Mouse (Mus musculus) limb, embryonic 15.5 days (tissue): Measurements from ENCODE around the gene Clca4a. TPM values are rescaled to one million over a fixed set of nuclear protein-coding genes. Genes with fewer than 3 reads are reported as not detected.

Source experiments
- ATAC-seq: fragments of 200-750 bp; cut with Nextera tagmentation; 2 replicates; pipeline ENCODE4 v1.8.0; 2017; ENCODE audit warnings: low read depth, moderate TSS enrichment; ENCODE audit not compliant: insufficient number of reproducible peaks, low FRiP score, low TSS enrichment
- H3K27ac ChIP-seq: fragments of 300-500 bp; sonication (generic); 2 replicates; pipeline ENCODE4 v1.5.1; 2015; ENCODE audit warnings: moderate library complexity, mild to moderate bottlenecking, inconsistent platforms
- H3K27me3 ChIP-seq: fragments of 300-500 bp; sonication (generic); 2 replicates; pipeline ENCODE4 v1.6.1; 2015; ENCODE audit warnings: inconsistent platforms
- H3K36me3 ChIP-seq: fragments of 300-500 bp; sonication (generic); 2 replicates; pipeline ENCODE4 v1.6.1; 2015; ENCODE audit warnings: inconsistent platforms
- H3K4me1 ChIP-seq: fragments of 300-500 bp; sonication (generic); 2 replicates; pipeline ENCODE4 v1.6.1; 2015; ENCODE audit warnings: inconsistent platforms
- H3K4me2 ChIP-seq: fragments of 300-500 bp; sonication (generic); 2 replicates; pipeline ENCODE4 v1.6.1; 2015; ENCODE audit warnings: mild to moderate bottlenecking, inconsistent platforms
- H3K4me3 ChIP-seq: fragments of 300-500 bp; sonication (generic); 2 replicates; pipeline ENCODE4 v1.5.1; 2015; ENCODE audit warnings: mild to moderate bottlenecking, inconsistent platforms
- H3K9ac ChIP-seq: fragments of 300-500 bp; sonication (generic); 2 replicates; pipeline ENCODE4 v1.6.1; 2015; ENCODE audit warnings: inconsistent platforms
- H3K9me3 ChIP-seq: fragments of 300-500 bp; sonication (generic); 2 replicates; pipeline ENCODE4 v1.6.1; 2016; ENCODE audit warnings: inconsistent platforms
- WGBS: fragments of 180-500 bp; shearing (Covaris S2); methylation state at CpG from one replicate; pipeline ENCODE4 v1.1.7; 2015; 5-methylcytosine and 5-hydroxymethylcytosine counted together
- polyA plus RNA-seq: library from polyadenylated mRNA; unstranded; fragments of >200 nt; fragmentation: Nextera tagmentation; extraction: Ambion mirVana; gene quantifications from 2 replicates; pipeline ENCODE4 v1.2.1, GENCODE M21; 2015

Clca4a gene
- 0.05 TPM in 1 of 2 replicates, not detected in the other for polyA plus RNA-seq

GRCm38 (mm10) chr3:144974945-144975344, at the start of gene Clca4a:
Clca4a (minus strand) TSS chr3:144975045.
- no peak within 1 kb of the TSS for H3K9ac ChIP-seq
- H3K4me3 ChIP-seq = no peak within 1 kb of the TSS
- H3K27ac ChIP-seq = no peak within 1 kb of the TSS
- no peak for ATAC-seq
- H3K4me2 ChIP-seq = no peak within 1 kb of the TSS
- H3K4me1 ChIP-seq = no peaks in the 10 kb centered on the region
- H3K27me3 ChIP-seq = no peaks in the 10 kb centered on the region
- no peaks in the 10 kb centered on the region for H3K9me3 ChIP-seq
- no peaks in the 10 kb centered on the region for H3K36me3 ChIP-seq

- no peaks in the 10 kb centered on the region for H3K9me3 ChIP-seq
- H3K9ac ChIP-seq = no peak overlapping the region
- H3K36me3 ChIP-seq = no peaks in the 10 kb centered on the region
- no peaks in the 10 kb centered on the region for H3K27me3 ChIP-seq
- H3K27ac ChIP-seq = no peak overlapping the region
- H3K4me3 ChIP-seq = no peak overlapping the region
- 73% methylated on average over 3 of the region's 3 CpGs for WGBS
- H3K4me1 ChIP-seq = no peaks in the 10 kb centered on the region
- H3K4me2 ChIP-seq = no peak overlapping the region
- no peak for ATAC-seq
Observed at GRCm38 (mm10) chr3:145017807-145018206, 43.0 kb upstream of the Clca4a start.

- ATAC-seq = no peak
- no peak overlapping the region for H3K27ac ChIP-seq
- no peaks in the 10 kb centered on the region for H3K4me1 ChIP-seq
- WGBS = 35% methylated on average over 5 of the region's 5 CpGs
- no peak overlapping the region for H3K4me3 ChIP-seq
- no peak overlapping the region for H3K4me2 ChIP-seq
- H3K36me3 ChIP-seq = no peaks in the 10 kb centered on the region
- H3K9me3 ChIP-seq = no peaks in the 10 kb centered on the region
- H3K27me3 ChIP-seq = no peaks in the 10 kb centered on the region
- no peak overlapping the region for H3K9ac ChIP-seq
Observed at GRCm38 (mm10) chr3:145004422-145004821, 29.6 kb upstream of the Clca4a start.

- no peaks in the 10 kb centered on the region for H3K4me1 ChIP-seq
- H3K9me3 ChIP-seq = no peaks in the 10 kb centered on the region
- H3K27ac ChIP-seq = no peak overlapping the region
- H3K36me3 ChIP-seq = no peaks in the 10 kb centered on the region
- H3K4me3 ChIP-seq = no peak overlapping the region
- no peak overlapping the region for H3K4me2 ChIP-seq
- no peaks in the 10 kb centered on the region for H3K27me3 ChIP-seq
- WGBS = 52% methylated on average over 1 of the region's 1 CpGs
- H3K9ac ChIP-seq = no peak overlapping the region
- ATAC-seq = no peak
Observed at GRCm38 (mm10) chr3:145000912-145001311, 26.1 kb upstream of the Clca4a start.

- WGBS = 75% methylated on average over 5 of the region's 5 CpGs
- ATAC-seq = no peak
Observed at GRCm38 (mm10) chr3:144993055-144993454, 18.2 kb upstream of the Clca4a start.

GRCm38 (mm10) chr3:144992618-144993017, 17.8 kb upstream of the Clca4a start:
- Histone ChIP-seq H3K9ac (no peak overlapping the region), H3K4me1 (no peaks in the 10 kb centered on the region), H3K27me3 (no peaks in the 10 kb centered on the region), H3K27ac (no peak overlapping the region), H3K4me3 (no peak overlapping the region), H3K4me2 (no peak overlapping the region), H3K36me3 (no peaks in the 10 kb centered on the region), H3K9me3 (no peaks in the 10 kb centered on the region)
- no peak for ATAC-seq

More at GRCm38 (mm10) chr3:144993055-144993454, 18.2 kb upstream of the Clca4a start:
- H3K9ac ChIP-seq = no peak overlapping the region
- no peaks in the 10 kb centered on the region for H3K4me1 ChIP-seq
- no peaks in the 10 kb centered on the region for H3K27me3 ChIP-seq
- H3K4me3 ChIP-seq = no peak overlapping the region
- H3K4me2 ChIP-seq = no peak overlapping the region
- H3K9me3 ChIP-seq = no peaks in the 10 kb centered on the region
- H3K27ac ChIP-seq = no peak overlapping the region
- no peaks in the 10 kb centered on the region for H3K36me3 ChIP-seq

GRCm38 (mm10) chr3:144985890-144986289, 11.0 kb upstream of the Clca4a start:
- no peaks in the 10 kb centered on the region for H3K4me1 ChIP-seq
- WGBS = 72% methylated on average over 5 of the region's 5 CpGs
- no peak overlapping the region for H3K4me3 ChIP-seq
- no peak for ATAC-seq
- no peaks in the 10 kb centered on the region for H3K36me3 ChIP-seq
- H3K4me2 ChIP-seq = no peak overlapping the region
- H3K27me3 ChIP-seq = no peaks in the 10 kb centered on the region
- no peak overlapping the region for H3K9ac ChIP-seq
- no peak overlapping the region for H3K27ac ChIP-seq
- H3K9me3 ChIP-seq = no peaks in the 10 kb centered on the region

GRCm38 (mm10) chr3:144980551-144980950, 5.7 kb upstream of the Clca4a start:
- Histone ChIP-seq H3K27me3 (no peaks in the 10 kb centered on the region), H3K9me3 (no peaks in the 10 kb centered on the region), H3K9ac (no peak overlapping the region), H3K27ac (no peak overlapping the region), H3K4me2 (no peak overlapping the region), H3K36me3 (no peaks in the 10 kb centered on the region), H3K4me1 (no peaks in the 10 kb centered on the region), H3K4me3 (no peak overlapping the region)
- WGBS = 83% methylated on average over 6 of the region's 6 CpGs
- ATAC-seq = no peak

- no peaks in the 10 kb centered on the region for H3K9me3 ChIP-seq
- no peaks in the 10 kb centered on the region for H3K27me3 ChIP-seq
- no peaks in the 10 kb centered on the region for H3K4me1 ChIP-seq
- H3K9ac ChIP-seq = no peak overlapping the region
- 50% methylated on average over 4 of the region's 4 CpGs for WGBS
- no peaks in the 10 kb centered on the region for H3K36me3 ChIP-seq
- no peak for ATAC-seq
- no peak overlapping the region for H3K27ac ChIP-seq
- no peak overlapping the region for H3K4me3 ChIP-seq
- no peak overlapping the region for H3K4me2 ChIP-seq
Observed at GRCm38 (mm10) chr3:144977631-144978030, 2.8 kb upstream of the Clca4a start.

- 73% methylated on average over 1 of the region's 1 CpGs for whole genome bisulfite sequencing
- no peaks in the 10 kb centered on the region for H3K9me3 ChIP-seq
Observed at GRCm38 (mm10) chr3:144976091-144976490, 1.2 kb upstream of the Clca4a start.

GRCm38 (mm10) chr3:144971553-144972270, 3.1 kb downstream of the Clca4a start:
- Histone ChIP-seq H3K4me3 (no peak overlapping the region), H3K36me3 (no peaks in the 10 kb centered on the region), H3K9me3 (no peaks in the 10 kb centered on the region), H3K4me2 (no peak overlapping the region), H3K27me3 (no peaks in the 10 kb centered on the region), H3K9ac (no peak overlapping the region), H3K27ac (no peak overlapping the region), H3K4me1 (no peaks in the 10 kb centered on the region)
- 80% methylated on average over 9 of the region's 9 CpGs for WGBS
- no peak for ATAC-seq

More at GRCm38 (mm10) chr3:144976091-144976490, 1.2 kb upstream of the Clca4a start:
- Histone ChIP-seq H3K4me3 (no peak overlapping the region), H3K4me2 (no peak overlapping the region), H3K4me1 (no peaks in the 10 kb centered on the region), H3K27ac (no peak overlapping the region), H3K27me3 (no peaks in the 10 kb centered on the region), H3K9ac (no peak overlapping the region), H3K36me3 (no peaks in the 10 kb centered on the region)
- no peak for ATAC-seq

- ATAC-seq = no peak
- H3K4me1 ChIP-seq = no peaks in the 10 kb centered on the region
- H3K4me2 ChIP-seq = no peak overlapping the region
- 66% methylated on average over 1 of the region's 1 CpGs for WGBS
- no peaks in the 10 kb centered on the region for H3K9me3 ChIP-seq
- no peak overlapping the region for H3K27ac ChIP-seq
- H3K27me3 ChIP-seq = no peaks in the 10 kb centered on the region
- no peaks in the 10 kb centered on the region for H3K36me3 ChIP-seq
- no peak overlapping the region for H3K9ac ChIP-seq
- H3K4me3 ChIP-seq = no peak overlapping the region
Observed at GRCm38 (mm10) chr3:144969755-144970154, 5.1 kb downstream of the Clca4a start.

GRCm38 (mm10) chr3:144966074-144966473, 8.8 kb downstream of the Clca4a start:
- H3K4me1 ChIP-seq = no peaks in the 10 kb centered on the region
- no peak overlapping the region for H3K27ac ChIP-seq
- H3K4me2 ChIP-seq = no peak overlapping the region

More at GRCm38 (mm10) chr3:144966074-144966473, 8.8 kb downstream of the Clca4a start:
- 35% methylated on average over 4 of the region's 4 CpGs for WGBS
- Histone ChIP-seq H3K27me3 (no peaks in the 10 kb centered on the region), H3K36me3 (no peaks in the 10 kb centered on the region), H3K4me3 (no peak overlapping the region), H3K9ac (no peak overlapping the region), H3K9me3 (no peaks in the 10 kb centered on the region)
- ATAC-seq = no peak
